Mouse (Mus musculus) mature B cell (primary cell): ENCODE measurements around the gene Erich6.
"Not testable (repeated sequence)": the region's sequence is repeated elsewhere in the genome, so short reads cannot be mapped to it uniquely, and the experiment has no call there.

Experiments used
- in situ Hi-C: fragments of 300-500 bp; cut with MboI; formaldehyde crosslinking; loops from 2 replicates; pipeline ENCODE4 v1.14.3; 2019

The Erich6 gene

GRCm38 (mm10) chr3:58650328-58650727, 13.3 kb upstream of the Erich6 start:
- in situ Hi-C loops, result loop anchor here (10.0 kb wide), 1 partner anchor 134 kb away; no protein-coding TSS in a partner anchor

DNA sequence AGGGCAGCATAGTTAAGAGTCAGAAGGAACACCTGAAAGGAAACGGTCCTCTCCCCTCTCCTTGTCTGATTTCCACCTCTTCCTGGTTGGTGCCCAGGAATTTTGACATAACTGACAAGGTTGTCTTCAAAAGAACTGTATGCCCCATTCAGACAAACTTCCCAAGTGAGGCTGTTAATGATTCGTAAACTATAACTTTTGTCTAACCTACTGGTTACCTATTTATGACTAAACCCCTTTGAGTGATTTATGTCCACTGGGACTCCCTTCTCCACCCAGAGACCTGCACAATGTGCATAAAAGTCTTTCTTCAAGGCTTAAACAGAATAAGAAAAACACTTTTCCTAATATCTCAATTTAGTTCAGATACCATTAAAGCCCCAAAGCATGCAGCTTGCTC, 10.2 kb upstream of the Erich6 start:
- in situ Hi-C loops, result no loop called here

DNA sequence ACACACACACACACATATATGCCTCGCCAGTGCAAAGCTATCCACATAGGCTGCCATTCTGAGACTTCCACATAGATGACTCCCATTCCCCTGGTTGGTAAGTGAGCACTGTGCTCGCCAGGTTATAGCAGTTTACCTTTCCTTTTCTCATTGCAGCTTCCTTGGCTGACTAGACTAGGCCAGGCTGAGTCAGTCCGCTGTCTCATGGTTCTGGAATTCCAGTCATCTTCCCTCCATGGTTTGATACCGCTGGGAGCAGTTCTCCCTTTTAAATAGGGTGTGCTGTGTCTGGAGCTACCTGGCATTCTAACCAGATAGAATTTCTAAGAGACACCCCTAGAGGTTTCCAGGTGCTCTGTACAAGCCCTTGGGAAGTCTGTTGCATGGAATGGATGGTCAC, 9.2 kb upstream of the Erich6 start:
- in situ Hi-C loops, result no loop called here

GRCm38 (mm10) chr3:58631693-58632092, 5.3 kb downstream of the Erich6 start:
- in situ Hi-C loops, result no loop called here

DNA sequence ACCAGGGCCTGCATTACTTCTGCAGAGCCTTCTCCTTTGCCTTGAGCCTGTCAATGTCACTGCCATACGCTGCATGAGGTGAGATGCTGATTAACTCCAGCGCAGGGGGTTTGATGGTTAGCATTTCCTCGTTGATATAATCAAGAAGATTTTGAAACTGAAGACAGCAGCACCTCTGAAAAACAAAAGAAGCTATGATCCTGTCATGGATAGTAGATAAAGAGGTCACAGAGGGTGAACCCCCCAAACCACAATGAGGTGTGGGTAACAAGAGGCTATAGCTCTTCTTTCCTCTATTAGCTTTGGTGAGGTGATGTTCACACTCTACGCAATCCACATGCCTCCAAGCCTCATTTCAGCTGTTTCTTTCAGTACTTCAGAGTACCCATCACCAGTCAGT, 12.0 kb downstream of the Erich6 start:
- in situ Hi-C loops, result no loop called here

DNA sequence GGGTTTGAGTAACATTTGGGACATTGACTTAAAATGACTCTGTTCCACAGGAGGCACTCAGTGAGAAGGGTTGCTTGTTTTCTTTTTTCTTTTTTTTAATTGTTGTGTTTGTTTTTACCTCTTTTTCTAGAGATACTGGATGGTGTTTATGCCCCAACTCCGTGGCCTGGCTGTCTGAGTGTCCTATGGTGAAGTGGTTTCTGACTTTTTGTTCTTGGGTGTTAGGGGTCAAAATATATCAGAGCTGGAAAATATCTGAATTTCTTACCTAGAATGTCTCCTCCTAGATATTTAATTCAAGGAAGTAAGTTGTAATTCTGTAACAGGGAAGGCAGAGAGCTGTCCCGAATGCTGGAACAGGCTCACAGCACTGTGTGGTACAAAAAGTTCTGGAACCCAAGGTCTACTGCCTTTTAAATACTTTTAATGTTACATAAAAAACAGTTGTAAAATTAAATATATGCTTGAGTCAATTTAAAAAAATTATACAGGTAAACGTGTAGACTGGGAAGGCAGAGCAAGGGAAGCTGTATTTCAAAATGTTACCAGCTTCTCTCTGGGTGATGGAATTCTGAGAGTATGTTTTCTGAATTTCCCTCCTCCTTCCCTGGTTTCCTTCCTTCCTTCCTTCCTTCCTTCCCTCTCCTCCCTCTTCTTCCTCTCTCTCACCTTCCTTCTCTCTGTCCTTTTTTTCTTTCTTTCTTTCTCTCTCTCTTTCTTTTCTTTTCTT, 14.2 kb downstream of the Erich6 start:
- in situ Hi-C loops, result no loop called here

- in situ Hi-C loops, result no loop called here
These were observed 15.9 kb downstream of the Erich6 start for GRCm38 (mm10) chr3:58621066-58621465.

DNA sequence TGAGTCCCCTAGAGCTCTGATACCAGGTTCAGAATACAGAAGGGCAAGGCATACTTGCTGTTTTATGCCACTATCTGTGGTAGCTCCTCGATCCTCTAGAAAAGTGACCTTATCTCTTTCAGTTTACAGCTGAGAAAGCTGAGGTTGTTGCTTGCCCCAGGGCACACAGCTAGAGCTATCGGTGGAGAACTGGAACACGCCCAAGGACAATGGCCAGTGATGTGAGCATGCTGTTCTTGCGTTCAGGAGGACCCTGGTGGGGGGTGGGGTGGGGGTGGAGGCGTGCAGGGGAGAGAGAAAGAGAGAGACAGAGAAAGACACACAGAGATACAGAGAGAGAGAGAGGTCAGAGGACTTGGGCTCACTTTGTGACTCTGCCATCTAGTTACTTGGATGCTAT, 27.0 kb downstream of the Erich6 start:
- in situ Hi-C loops, result no loop called here

GRCm38 (mm10) chr3:58608506-58608905, 28.5 kb downstream of the Erich6 start:
- in situ Hi-C loops, result no loop called here

GRCm38 (mm10) chr3:58593623-58594022, 43.4 kb downstream of the Erich6 start:
- in situ Hi-C loops, result no loop called here

- in situ Hi-C loops, result not testable (repeated sequence)
These were observed 44.3 kb downstream of the Erich6 start for GRCm38 (mm10) chr3:58592666-58593065.

DNA sequence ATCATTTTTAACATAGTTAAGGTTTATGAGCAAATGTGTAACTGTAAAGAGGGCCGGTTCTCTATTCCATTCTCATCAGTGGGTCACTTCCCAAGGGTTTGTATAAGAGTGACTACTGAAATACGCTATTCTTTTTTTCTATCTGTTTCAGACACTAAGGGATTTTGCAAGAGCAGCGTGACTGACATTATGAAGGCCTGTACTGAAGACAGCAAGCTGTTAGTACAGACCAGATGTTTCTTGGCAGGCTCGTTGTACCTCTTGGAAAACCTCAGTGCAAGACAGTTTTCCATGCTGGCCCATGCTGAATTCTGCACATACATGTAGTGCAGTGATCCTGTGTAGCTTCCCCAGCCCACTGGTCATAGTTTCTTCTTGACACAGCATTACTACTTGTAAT, 46.5 kb downstream of the Erich6 start:
- in situ Hi-C loops, result not testable (repeated sequence)

GRCm38 (mm10) chr3:58582788-58583426, 54.1 kb downstream of the Erich6 start:
- in situ Hi-C loops, result no loop called here

DNA sequence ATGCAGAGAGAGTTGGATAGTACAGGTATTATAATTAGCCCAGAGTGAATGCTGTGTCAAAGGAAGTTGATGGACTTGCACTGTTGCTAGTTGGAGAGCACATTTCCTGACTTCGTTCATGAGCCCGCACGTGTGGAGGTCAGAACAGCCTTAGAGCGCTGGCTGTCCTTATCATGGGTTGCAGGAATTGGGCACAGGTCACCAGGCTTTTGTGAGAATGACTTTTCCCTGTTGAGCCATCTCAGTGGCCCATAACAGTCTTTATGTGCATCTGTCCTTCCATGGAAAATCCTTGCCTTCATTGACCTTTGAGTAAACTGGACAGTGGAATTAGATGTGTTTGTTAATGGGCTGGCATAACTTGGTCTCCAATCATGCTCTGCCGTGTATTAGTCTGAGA, 54.7 kb downstream of the Erich6 start:
- in situ Hi-C loops, result no loop called here

GRCm38 (mm10) chr3:58581530-58581929, 55.5 kb downstream of the Erich6 start:
- in situ Hi-C loops, result no loop called here

DNA sequence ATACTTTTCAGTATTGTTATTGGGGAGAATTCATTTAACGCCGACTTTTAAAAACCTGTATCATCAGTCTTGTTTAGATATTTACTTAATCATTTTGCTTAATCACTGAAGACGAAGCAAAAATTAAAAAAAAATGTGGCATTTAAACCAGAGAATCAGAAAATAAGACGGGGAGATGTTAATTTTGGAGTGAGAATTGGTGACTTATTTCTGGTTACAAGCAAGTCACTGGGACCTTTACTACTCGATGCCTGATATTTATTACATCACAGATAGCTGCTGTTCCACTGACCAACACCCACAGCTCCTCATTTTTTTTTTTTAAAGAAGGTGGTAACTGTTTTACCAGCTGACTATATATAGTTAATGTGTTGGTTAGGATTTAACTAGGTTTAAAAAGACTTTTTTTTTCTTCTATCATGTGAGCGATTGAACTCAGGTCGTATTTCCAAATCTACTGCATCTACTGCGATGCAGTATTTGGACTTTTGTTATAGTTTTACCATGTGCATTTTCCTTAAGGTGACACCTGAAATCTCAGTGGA, 59.4 kb downstream of the Erich6 start:
- in situ Hi-C loops, result loop anchor here (10.0 kb wide), 1 partner anchor 63 kb away; no protein-coding TSS in a partner anchor

GRCm38 (mm10) chr3:58577067-58577503, 59.9 kb downstream of the Erich6 start:
- in situ Hi-C loops, result loop anchor here (10.0 kb wide), 1 partner anchor 62 kb away; no protein-coding TSS in a partner anchor

- in situ Hi-C loops, result loop anchor here (10.0 kb wide), 1 partner anchor 62 kb away; no protein-coding TSS in a partner anchor
These were observed 60.6 kb downstream of the Erich6 start, which contains the start of gene Selenot for GRCm38 (mm10) chr3:58576137-58577066. Selenot (plus strand) TSS chr3:58576636.

- in situ Hi-C loops, result loop anchor here (10.0 kb wide), 1 partner anchor 56 kb away; no protein-coding TSS in a partner anchor
These were observed 66.2 kb downstream of the Erich6 start for GRCm38 (mm10) chr3:58570821-58571220.
